Mouse (Mus musculus) hindbrain, embryonic 10.5 days (tissue): ENCODE measurements around the gene Vmn2r19. TPM values are rescaled to one million over a fixed set of nuclear protein-coding genes. Genes with fewer than 3 reads are reported as not detected.

Experiments used
- DNase-seq: peaks from one replicate; pipeline ENCODE4 v3.0.0-alpha.2; 2017; ENCODE audit warnings: low spot score
- H3K27ac ChIP-seq: fragments of 300-500 bp; sonication (generic); 2 replicates; pipeline ENCODE4 v1.5.1; 2016; ENCODE audit warnings: mild to moderate bottlenecking, moderate library complexity
- H3K27me3 ChIP-seq: fragments of 300-500 bp; sonication (generic); 2 replicates; pipeline ENCODE4 v1.6.1; 2016; ENCODE audit warnings: mild to moderate bottlenecking; ENCODE audit not compliant: poor library complexity, insufficient read depth, severe bottlenecking
- H3K36me3 ChIP-seq: fragments of 300-500 bp; sonication (generic); 2 replicates; pipeline ENCODE4 v1.6.1; 2016; ENCODE audit warnings: mild to moderate bottlenecking, moderate library complexity
- H3K4me1 ChIP-seq: fragments of 300-500 bp; sonication (generic); replicated peaks from 2 replicates; pipeline ENCODE4 v1.6.1; 2016; ENCODE audit warnings: mild to moderate bottlenecking
- H3K4me3 ChIP-seq: fragments of 300-500 bp; sonication (generic); 2 replicates; pipeline ENCODE4 v1.5.1; 2016; ENCODE audit warnings: mild to moderate bottlenecking, moderate library complexity
- H3K9me3 ChIP-seq: fragments of 300-500 bp; sonication (generic); 2 replicates; pipeline ENCODE4 v1.6.1; 2016; ENCODE audit warnings: mild to moderate bottlenecking, moderate library complexity
- WGBS: fragments of 180-500 bp; shearing (Covaris S2); methylation state at CpG from one replicate; pipeline ENCODE4 v1.1.7; 2016; 5-methylcytosine and 5-hydroxymethylcytosine counted together
- polyA plus RNA-seq: library from polyadenylated mRNA; unstranded; fragments of >200 nt; fragmentation: Nextera tagmentation; extraction: Ambion mirVana; gene quantifications from 2 replicates; pipeline ENCODE4 v1.2.1, GENCODE M21; 2016

Gene Vmn2r19
- polyA plus RNA-seq = not detected in 2 replicates

GRCm38 (mm10) chr6:123308033-123308432 is at the start of gene Vmn2r19:
Vmn2r19 (plus strand) TSS chr6:123308333.
- no peak for DNase-seq
- 87% methylated on average over 2 of the region's 2 CpGs for WGBS
- no peaks in the 10 kb centered on the region for H3K36me3 ChIP-seq

DNA sequence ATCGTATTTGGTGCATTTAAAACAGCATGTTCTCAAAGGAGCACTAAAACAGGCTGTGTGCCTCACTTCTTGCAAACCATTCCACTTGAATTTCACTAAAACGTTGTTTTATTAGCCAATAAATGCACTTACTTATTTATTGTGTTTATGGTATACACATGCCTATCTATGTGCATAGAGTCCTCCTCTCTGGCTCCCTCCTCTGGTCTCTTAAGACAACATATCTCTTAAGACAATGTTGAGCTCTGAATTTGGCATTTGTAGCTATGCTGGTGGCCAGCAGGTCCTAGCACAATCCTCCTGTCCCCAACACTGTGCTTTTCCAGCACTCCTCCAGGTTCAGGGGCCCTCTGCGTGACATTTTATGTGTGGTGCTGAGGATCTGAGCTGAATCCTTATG is 49.2 kb upstream of the Vmn2r19 start:
- no peak for DNase-seq

More at GRCm38 (mm10) chr6:123308033-123308432, at the start of gene Vmn2r19:
- no peak within 1 kb of the TSS for H3K4me3 ChIP-seq
- H3K9me3 ChIP-seq = no peaks in the 10 kb centered on the region
- H3K27ac ChIP-seq = no peak within 1 kb of the TSS
- H3K27me3 ChIP-seq = no peaks in the 10 kb centered on the region
- no peaks in the 10 kb centered on the region for H3K4me1 ChIP-seq

DNA sequence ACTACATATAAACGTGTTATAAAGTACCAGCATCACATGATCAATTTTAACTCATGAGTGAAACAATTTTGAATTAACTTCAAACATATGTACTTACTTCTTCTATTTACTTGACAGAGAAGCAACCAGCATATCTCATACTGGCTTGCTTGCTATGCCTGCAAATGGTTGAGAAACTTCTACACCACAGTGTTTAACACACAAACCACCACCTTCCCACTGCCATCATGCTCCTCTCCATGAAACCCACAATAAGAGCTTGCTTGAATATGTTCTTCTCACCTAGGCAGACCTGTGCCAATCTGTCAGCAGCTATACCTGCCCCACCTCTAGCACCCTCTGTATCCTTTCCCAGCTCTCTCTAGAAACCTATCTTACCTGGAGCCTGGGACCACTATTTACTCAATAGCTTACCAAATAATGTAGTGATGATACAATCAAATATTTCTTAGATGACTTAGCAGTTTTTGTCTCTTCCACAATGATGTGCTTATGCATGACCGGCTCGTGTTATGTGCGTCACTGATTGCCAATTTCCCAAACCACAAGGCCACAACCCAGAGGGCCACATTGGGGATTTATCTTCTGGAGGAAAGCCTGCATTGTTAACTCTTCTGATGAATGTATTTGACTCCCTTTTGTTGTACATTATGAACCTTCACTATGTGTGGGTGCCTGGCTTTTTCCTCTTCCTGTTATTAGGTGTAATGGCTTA is 48.1 kb upstream of the Vmn2r19 start:
- H3K27me3 ChIP-seq = no peaks in the 10 kb centered on the region
- no peaks in the 10 kb centered on the region for H3K36me3 ChIP-seq
- WGBS = 91% methylated on average over 4 of the region's 4 CpGs
- no peaks in the 10 kb centered on the region for H3K9me3 ChIP-seq
- DNase-seq = no peak
- H3K4me1 ChIP-seq = no peaks in the 10 kb centered on the region
- no peak overlapping the region for H3K4me3 ChIP-seq
- H3K27ac ChIP-seq = no peak overlapping the region

More for the DNA sequence above, 49.2 kb upstream of the Vmn2r19 start:
- 82% methylated on average over 3 of the region's 3 CpGs for WGBS
- H3K9me3 ChIP-seq = no peaks in the 10 kb centered on the region
- H3K4me3 ChIP-seq = no peak overlapping the region
- H3K4me1 ChIP-seq = no peaks in the 10 kb centered on the region
- no peak overlapping the region for H3K27ac ChIP-seq
- no peaks in the 10 kb centered on the region for H3K27me3 ChIP-seq
- H3K36me3 ChIP-seq = no peaks in the 10 kb centered on the region

DNA sequence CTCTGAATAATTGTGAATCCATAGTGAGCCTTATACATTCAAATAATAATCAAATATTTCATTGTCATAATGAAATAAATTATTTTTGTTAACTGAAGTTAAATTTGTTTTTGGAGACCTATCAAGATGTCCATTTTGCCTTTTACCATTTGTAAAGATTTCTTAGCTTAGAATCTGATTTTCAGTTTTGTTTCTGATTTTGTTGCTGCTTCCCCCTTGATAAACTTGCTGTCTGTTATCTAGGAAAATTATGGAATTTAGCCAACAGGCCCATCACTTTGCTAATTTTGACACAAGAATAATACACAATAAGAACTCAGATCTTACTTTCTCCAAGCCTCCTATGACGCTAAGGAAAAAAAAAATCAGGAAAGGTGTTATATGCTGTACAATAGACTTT is 47.3 kb upstream of the Vmn2r19 start:
- 89% methylated on average over 1 of the region's 1 CpGs for WGBS

DNA sequence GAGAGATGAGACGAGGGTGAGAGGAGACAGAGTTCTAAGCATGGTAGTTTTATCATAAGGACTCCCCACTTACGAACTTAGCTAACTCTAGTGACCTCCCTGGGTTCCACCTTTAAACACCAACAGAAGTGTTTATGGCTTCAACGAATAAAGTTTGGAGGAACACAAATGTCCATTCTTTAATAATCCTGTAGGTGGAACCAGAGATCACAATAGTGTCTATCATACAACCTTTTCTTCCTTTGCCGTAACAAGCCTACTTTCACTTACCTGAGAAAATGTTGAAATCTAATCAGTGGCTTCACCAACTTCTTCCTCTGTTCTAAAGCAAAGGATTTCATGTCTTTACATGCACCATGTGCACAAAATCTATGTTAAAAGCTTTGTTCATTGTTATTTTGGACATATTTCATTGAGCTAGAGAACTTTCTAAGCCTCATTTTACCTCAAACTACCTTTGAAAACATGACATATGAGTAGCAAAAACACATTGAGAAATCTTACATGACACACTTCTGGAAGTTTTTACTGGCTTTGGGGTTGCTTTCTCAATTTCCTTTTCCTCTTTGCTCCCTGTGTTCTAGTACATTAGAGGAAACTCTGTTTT is 46.5 kb upstream of the Vmn2r19 start, which contains the start of gene Clec4d:
TSS of gene Clec4d (plus strand) at position 557 of the 607 bp plus-strand sequence.
- Histone ChIP-seq H3K9me3 (no peaks in the 10 kb centered on the region), H3K4me1 (no peaks in the 10 kb centered on the region), H3K27ac (no peak within 1 kb of the TSS), H3K36me3 (no peaks in the 10 kb centered on the region), H3K27me3 (no peaks in the 10 kb centered on the region), H3K4me3 (no peak within 1 kb of the TSS)
- DNase-seq = no peak
- 76% methylated on average over 4 of the region's 4 CpGs for WGBS

More for the DNA sequence above, 47.3 kb upstream of the Vmn2r19 start:
- H3K36me3 ChIP-seq = no peaks in the 10 kb centered on the region
- no peaks in the 10 kb centered on the region for H3K9me3 ChIP-seq
- no peak overlapping the region for H3K4me3 ChIP-seq
- H3K27me3 ChIP-seq = no peaks in the 10 kb centered on the region
- DNase-seq = no peak
- H3K27ac ChIP-seq = no peak overlapping the region
- H3K4me1 ChIP-seq = no peaks in the 10 kb centered on the region

DNA sequence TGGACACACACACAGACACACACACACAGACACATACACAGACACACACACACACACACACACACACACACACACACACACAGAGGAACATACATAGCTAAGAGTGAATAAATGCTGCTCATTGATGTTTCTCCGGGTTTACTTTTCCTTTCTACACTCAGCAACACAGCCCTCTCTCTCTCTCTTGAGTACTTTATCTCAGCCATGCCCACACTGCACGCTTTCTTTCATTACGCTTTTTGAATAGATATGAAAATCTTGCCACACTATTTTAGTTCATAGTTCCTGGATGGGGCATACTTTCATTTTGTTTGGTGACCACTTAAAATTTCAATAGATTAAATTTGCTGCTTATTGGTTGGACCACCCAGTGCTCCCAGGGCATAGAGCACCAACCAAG is 43.9 kb upstream of the Vmn2r19 start:
- no peaks in the 10 kb centered on the region for H3K9me3 ChIP-seq
- no peaks in the 10 kb centered on the region for H3K36me3 ChIP-seq
- no peak overlapping the region for H3K27ac ChIP-seq
- H3K4me3 ChIP-seq = no peak overlapping the region
- no peaks in the 10 kb centered on the region for H3K27me3 ChIP-seq
- DNase-seq = no peak
- no peaks in the 10 kb centered on the region for H3K4me1 ChIP-seq
- 88% methylated on average over 3 of the region's 3 CpGs for WGBS

- H3K36me3 ChIP-seq = no peaks in the 10 kb centered on the region
- no peak for DNase-seq
- 90% methylated on average over 4 of the region's 4 CpGs for WGBS
- H3K4me3 ChIP-seq = no peak overlapping the region
- no peaks in the 10 kb centered on the region for H3K9me3 ChIP-seq
- H3K27ac ChIP-seq = no peak overlapping the region
- no peaks in the 10 kb centered on the region for H3K4me1 ChIP-seq
- H3K27me3 ChIP-seq = no peaks in the 10 kb centered on the region
These were observed 42.3 kb upstream of the Vmn2r19 start for GRCm38 (mm10) chr6:123265809-123266208.

DNA sequence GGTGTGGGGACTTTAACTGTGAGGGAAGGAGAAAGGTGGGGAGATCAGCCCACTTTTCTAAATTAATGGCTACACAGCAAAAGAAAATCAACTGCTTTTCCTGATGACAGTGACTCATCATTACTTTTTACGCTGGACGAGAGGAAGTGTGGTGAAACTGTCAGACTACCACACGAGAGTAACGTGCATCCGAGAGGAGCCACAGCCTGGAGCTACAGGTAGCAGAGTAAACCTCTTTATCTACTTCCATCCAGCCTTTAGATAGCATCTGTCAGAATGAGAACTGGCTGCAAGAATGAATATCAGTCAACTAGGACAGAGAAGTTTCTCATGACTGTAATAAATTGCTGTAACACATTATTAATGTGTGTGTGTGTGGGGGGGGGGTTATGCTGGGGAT is 41.2 kb upstream of the Vmn2r19 start:
- Histone ChIP-seq H3K27ac (no peak overlapping the region), H3K4me3 (no peak overlapping the region), H3K27me3 (no peaks in the 10 kb centered on the region), H3K36me3 (no peaks in the 10 kb centered on the region), H3K4me1 (no peaks in the 10 kb centered on the region), H3K9me3 (no peaks in the 10 kb centered on the region)
- WGBS = 89% methylated on average over 5 of the region's 5 CpGs
- no peak for DNase-seq

DNA sequence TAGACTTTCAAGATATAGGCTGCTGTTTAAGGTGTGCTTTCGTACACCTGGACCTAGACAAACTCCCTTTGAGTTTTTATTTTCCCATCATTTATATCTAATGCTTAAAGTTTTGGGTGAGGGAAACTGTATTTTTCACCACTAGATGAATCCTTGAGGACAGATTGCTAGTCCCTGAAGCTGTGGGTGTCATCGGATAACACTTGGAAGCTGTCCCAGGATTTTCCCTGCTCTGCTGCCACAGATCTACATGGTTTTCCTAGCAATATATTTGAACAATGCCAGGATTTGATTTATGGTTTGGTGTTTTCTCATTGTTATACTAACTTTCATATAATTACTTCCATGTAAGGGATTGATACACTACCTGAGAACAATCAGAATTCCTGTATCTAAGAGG is 28.7 kb upstream of the Vmn2r19 start:
- Histone ChIP-seq H3K27me3 (no peaks in the 10 kb centered on the region), H3K9me3 (no peaks in the 10 kb centered on the region), H3K27ac (no peak overlapping the region), H3K4me3 (no peak overlapping the region), H3K36me3 (no peaks in the 10 kb centered on the region), H3K4me1 (no peaks in the 10 kb centered on the region)
- WGBS = 86% methylated on average over 2 of the region's 2 CpGs
- DNase-seq = no peak

DNA sequence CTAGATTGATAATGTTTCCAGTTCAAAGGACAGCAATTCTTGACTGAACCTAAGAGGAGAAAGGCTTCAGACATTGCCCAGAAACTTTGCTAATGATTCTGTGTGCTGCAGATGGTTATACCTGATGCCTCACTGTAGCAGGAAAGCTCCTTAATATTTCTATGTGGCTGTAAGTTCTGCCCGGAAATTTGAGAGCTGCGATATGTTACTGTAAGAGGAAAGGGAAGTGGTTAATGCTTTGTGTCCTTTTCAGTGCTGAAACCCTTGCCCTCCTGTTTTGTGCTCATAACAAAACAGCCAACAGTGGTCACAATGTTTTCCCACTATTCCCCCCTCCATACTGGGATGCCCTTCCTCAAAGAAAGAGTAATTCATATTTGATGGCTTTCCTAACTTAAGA is 21.8 kb upstream of the Vmn2r19 start:
- 85% methylated on average over 2 of the region's 2 CpGs for WGBS
- Histone ChIP-seq H3K27ac (no peak overlapping the region), H3K4me3 (no peak overlapping the region), H3K9me3 (no peaks in the 10 kb centered on the region), H3K4me1 (no peaks in the 10 kb centered on the region), H3K36me3 (no peaks in the 10 kb centered on the region), H3K27me3 (no peaks in the 10 kb centered on the region)
- DNase-seq = no peak

- no peak for DNase-seq
- 89% methylated on average over 10 of the region's 10 CpGs for WGBS
- H3K27me3 ChIP-seq = no peaks in the 10 kb centered on the region
These were observed 19.2 kb upstream of the Vmn2r19 start for GRCm38 (mm10) chr6:123288931-123289330.

GRCm38 (mm10) chr6:123289753-123290152 is 18.4 kb upstream of the Vmn2r19 start, which contains the start of gene Clec4e:
Clec4e (minus strand) TSS chr6:123289870.
- no peaks in the 10 kb centered on the region for H3K4me1 ChIP-seq
- H3K27ac ChIP-seq = no peak within 1 kb of the TSS
- no peak for DNase-seq
- no peak within 1 kb of the TSS for H3K4me3 ChIP-seq
- no peaks in the 10 kb centered on the region for H3K9me3 ChIP-seq
- H3K36me3 ChIP-seq = no peaks in the 10 kb centered on the region
- H3K27me3 ChIP-seq = no peaks in the 10 kb centered on the region
- 81% methylated on average over 4 of the region's 4 CpGs for WGBS

More at GRCm38 (mm10) chr6:123288931-123289330, 19.2 kb upstream of the Vmn2r19 start:
- H3K9me3 ChIP-seq = no peaks in the 10 kb centered on the region
- no peak overlapping the region for H3K27ac ChIP-seq
- no peaks in the 10 kb centered on the region for H3K36me3 ChIP-seq
- no peaks in the 10 kb centered on the region for H3K4me1 ChIP-seq
- H3K4me3 ChIP-seq = no peak overlapping the region

GRCm38 (mm10) chr6:123292751-123293400 is 15.3 kb upstream of the Vmn2r19 start:
- H3K4me3 ChIP-seq = no peak overlapping the region
- no peaks in the 10 kb centered on the region for H3K9me3 ChIP-seq
- no peaks in the 10 kb centered on the region for H3K4me1 ChIP-seq
- H3K36me3 ChIP-seq = no peaks in the 10 kb centered on the region
- DNase-seq = no peak
- no peaks in the 10 kb centered on the region for H3K27me3 ChIP-seq
- 96% methylated on average over 1 of the region's 1 CpGs for WGBS
- H3K27ac ChIP-seq = no peak overlapping the region
